ENCODE assay signal across 35 mouse cellular contexts in genomic region chr13:8972369-8972768, GRCm38 (mm10). TPM values are rescaled to one million over a fixed set of nuclear protein-coding genes. Genes with fewer than 3 reads are reported as not detected.
DNase-seq lines count a peak whose midpoint lies in the region; ATAC-seq and TF ChIP-seq lines count a peak whose summit lies in the region.
"Had no signal": no experiment of that assay in that cellular context is flagged by ENCODE, and none has a peak within 500 bp of the region (broad histone marks: within the 10 kb centered on the region; RNA-seq: fewer than 3 reads in every experiment).

No protein-coding gene starts in this region.

- peaks cover 65% of the 10 kb centered on the region for H3K36me3 ChIP-seq in intestine, postnatal 0 days (ENCODE audit: control insufficient read depth, insufficient read depth)
- peaks cover 33% of the 10 kb centered on the region for H3K36me3 ChIP-seq in intestine, embryonic 16.5 days (ENCODE audit: control insufficient read depth, insufficient read depth, low read length)
- peaks cover 57% of the 10 kb centered on the region for H3K36me3 ChIP-seq in liver, embryonic 14.5 days (replicated peaks; ENCODE audit: control insufficient read depth, insufficient read depth, low read depth)
- peaks cover 99% of the 10 kb centered on the region for H3K36me3 ChIP-seq in E14TG2a.4 (ENCODE audit: insufficient read depth, low read length)

- H3K4me1 ChIP-seq in intestine, postnatal 0 days (replicated peaks; ENCODE audit: control insufficient read depth, insufficient read depth, low read length): no peaks in the 10 kb centered on the region
- H3K4me1 ChIP-seq in intestine, embryonic 16.5 days (ENCODE audit: control insufficient read depth, insufficient read depth, low read length): no peaks in the 10 kb centered on the region
- no peaks in the 10 kb centered on the region for H3K4me1 ChIP-seq in liver, embryonic 14.5 days (replicated peaks; ENCODE audit: control insufficient read depth in 2 of 2, insufficient read depth in 2 of 2, low read length in 1 of 2)
- peaks cover 6% of the 10 kb centered on the region; the same call in 1 of the 2 replicates for H3K4me1 ChIP-seq in E14TG2a.4 (replicated peaks; ENCODE audit: low read depth, low read length)
- H3K4me1 ChIP-seq: embryonic facial prominence, embryonic 13.5 days; forebrain, embryonic 10.5 days; kidney, embryonic 15.5 days; limb, embryonic 12.5 days; liver, embryonic 13.5 days; midbrain, embryonic 13.5 days had no signal

- H3K9me3 ChIP-seq in intestine, postnatal 0 days (ENCODE audit: control insufficient read depth): no peaks in the 10 kb centered on the region
- H3K9me3 ChIP-seq in intestine, embryonic 16.5 days (ENCODE audit: control insufficient read depth, low read length): no peaks in the 10 kb centered on the region
- no peaks in the 10 kb centered on the region for H3K9me3 ChIP-seq in liver, embryonic 14.5 days (ENCODE audit: control insufficient read depth, low read length)
- peaks cover 7% of the 10 kb centered on the region for H3K9me3 ChIP-seq in E14TG2a.4 (ENCODE audit: low read length)
- H3K9me3 ChIP-seq: embryonic facial prominence, embryonic 13.5 days; forebrain, embryonic 10.5 days; kidney, embryonic 15.5 days; limb, embryonic 12.5 days; liver, embryonic 13.5 days; midbrain, embryonic 13.5 days had no signal

- no peak for TF ChIP-seq EP300 in liver, embryonic 14.5 days (IDR thresholded peaks at IDR 0.05; ENCODE audit: low read depth)

- H3K27me3 ChIP-seq in intestine, postnatal 0 days (replicated peaks; ENCODE audit: control insufficient read depth, insufficient read depth, low read length): no peaks in the 10 kb centered on the region
- H3K27me3 ChIP-seq in intestine, embryonic 16.5 days (replicated peaks; ENCODE audit: control insufficient read depth, insufficient read depth, low read length): no peaks in the 10 kb centered on the region
- H3K27me3 ChIP-seq in liver, embryonic 14.5 days (ENCODE audit: control insufficient read depth, insufficient read depth, low read length): no peaks in the 10 kb centered on the region
- no peaks in the 10 kb centered on the region for H3K27me3 ChIP-seq in E14TG2a.4 (ENCODE audit: insufficient read depth, low read length)
- H3K27me3 ChIP-seq: embryonic facial prominence, embryonic 13.5 days; kidney, embryonic 15.5 days; limb, embryonic 12.5 days; liver, embryonic 13.5 days; midbrain, embryonic 13.5 days had no signal

- no peak overlapping the region for H3K4me3 ChIP-seq in gastrocnemius, adult 2 months
- no peak overlapping the region for H3K4me3 ChIP-seq in intestine, postnatal 0 days (ENCODE audit: low read depth, low read length)
- H3K4me3 ChIP-seq in intestine, embryonic 16.5 days (ENCODE audit: low read length): no peak overlapping the region
- H3K4me3 ChIP-seq in liver, embryonic 14.5 days (ENCODE audit: insufficient read depth in 1 of 2, low read depth in 2 of 2, low read length in 2 of 2): no peak overlapping the region
- no peak overlapping the region for H3K4me3 ChIP-seq in E14TG2a.4 (replicated peaks; ENCODE audit: low read length)
- H3K4me3 ChIP-seq: embryonic facial prominence, embryonic 13.5 days; forebrain, embryonic 10.5 days; kidney, embryonic 15.5 days; limb, embryonic 12.5 days; liver, embryonic 13.5 days; midbrain, embryonic 13.5 days had no signal

- TF ChIP-seq CTCF in gastrocnemius, adult 2 months (IDR thresholded peaks at IDR 0.05): peak; percentile 9; the same call in 1 of the 2 replicates
- TF ChIP-seq CTCF in intestine, postnatal 0 days (IDR thresholded peaks at IDR 0.05; ENCODE audit: low read depth): peak; percentile 37
- 0 out of 2 replicates have a peak, but pooled peaks have one; percentile 6 for TF ChIP-seq CTCF in liver, embryonic 14.5 days (IDR thresholded peaks at IDR 0.05; ENCODE audit: low read depth)
- peak; percentile 20; the same call in 1 of the 2 replicates for TF ChIP-seq CTCF in E14TG2a.4 (conservative IDR thresholded peaks at IDR 0.05; ENCODE audit: low read length)

- ATAC-seq in intestine, postnatal 0 days: no peak
- no peak for ATAC-seq in intestine, embryonic 16.5 days
- no peak for ATAC-seq in liver, embryonic 14.5 days (ENCODE audit: insufficient read depth)
- ATAC-seq: forebrain, embryonic 16.5 days; midbrain, embryonic 13.5 days had no signal

- no peak overlapping the region for H3K27ac ChIP-seq in gastrocnemius, adult 2 months
- H3K27ac ChIP-seq in intestine, postnatal 0 days (ENCODE audit: low read depth, low read length): no peak overlapping the region
- H3K27ac ChIP-seq in intestine, embryonic 16.5 days (ENCODE audit: low read length): no peak overlapping the region
- no peak overlapping the region for H3K27ac ChIP-seq in liver, embryonic 14.5 days
- H3K27ac ChIP-seq: embryonic facial prominence, embryonic 13.5 days; forebrain, embryonic 10.5 days; kidney, embryonic 15.5 days; limb, embryonic 12.5 days; liver, embryonic 13.5 days; midbrain, embryonic 13.5 days had no signal

- no peak for DNase-seq in gastrocnemius, adult 2 months
- no peak for DNase-seq in gastrocnemius, postnatal 36 days
- DNase-seq in liver, embryonic 14.5 days (ENCODE audit: low read depth in 3 of 3, low spot score in 3 of 3): no peak
- DNase-seq in liver: no peak
- DNase-seq in cerebellum, adult 9-11 months: no peak
- DNase-seq: adrenal gland, postnatal 14 days; cerebellum, adult 11 months; cerebellum, adult 9-10 months; gastrocnemius, postnatal 10 days; kidney, adult 11 months; kidney, postnatal 36 days; layer of hippocampus, postnatal 36 days; liver, embryonic 13.5 days; lung, embryonic 14.5 days; right cerebral cortex, adult 18-20 months; right cerebral cortex, postnatal 4 days; thymus, adult 2 months; thymus, postnatal 36 days had no signal

- H3K4me2 ChIP-seq in intestine, postnatal 0 days (replicated peaks; ENCODE audit: low read depth): no peak overlapping the region
- no peak overlapping the region for H3K4me2 ChIP-seq in intestine, embryonic 16.5 days (ENCODE audit: low read depth, low read length)
- H3K4me2 ChIP-seq in liver, embryonic 14.5 days (ENCODE audit: low read depth): no peak overlapping the region
- H3K4me2 ChIP-seq: embryonic facial prominence, embryonic 13.5 days; heart, embryonic 11.5 days; kidney, embryonic 15.5 days; limb, embryonic 12.5 days; liver, embryonic 13.5 days; lung, embryonic 14.5 days; midbrain, embryonic 13.5 days had no signal

- intact Hi-C loops in gastrocnemius, adult 2 months (cut with DNase I): no loop called here
- intact Hi-C loops in gastrocnemius, postnatal 36 days (cut with DNase I): no loop called here

- H3K9ac ChIP-seq in intestine, postnatal 0 days (ENCODE audit: low read depth, low read length): no peak overlapping the region
- H3K9ac ChIP-seq in intestine, embryonic 16.5 days (ENCODE audit: low read depth, low read length): no peak overlapping the region
- H3K9ac ChIP-seq in liver, embryonic 14.5 days (replicated peaks): no peak overlapping the region
- H3K9ac ChIP-seq: embryonic facial prominence, embryonic 13.5 days; kidney, embryonic 15.5 days; limb, embryonic 12.5 days; liver, embryonic 13.5 days; lung, embryonic 14.5 days; midbrain, embryonic 13.5 days had no signal

RNA-seq across cellular contexts. Expression of gene Idi2, which starts 19.7 kb away (rescaled TPM):
- total RNA-seq in gastrocnemius, adult 2 months (2021): not detected
- not detected for total RNA-seq in gastrocnemius, postnatal 36 days (2021)
- not detected in 2 replicates for polyA plus RNA-seq in intestine, postnatal 0 days (2015; fragmentation: Nextera tagmentation; extraction: Ambion mirVana)
- polyA plus RNA-seq in intestine, embryonic 16.5 days (2015; fragmentation: Nextera tagmentation; extraction: Ambion mirVana): not detected in 2 replicates
- not detected in 2 replicates for polyA plus RNA-seq in liver, embryonic 14.5 days (2012; rRNA removed)
- not detected in 2 replicates for polyA plus RNA-seq in liver, embryonic 14.5 days (2014; fragmentation: Nextera tagmentation; extraction: Ambion mirVana)
- total RNA-seq: adrenal gland, postnatal 14 days; gastrocnemius, postnatal 10 days; granulocyte monocyte progenitor cell, adult 5-6 weeks; hematopoietic stem cell, adult 5-6 weeks; layer of hippocampus, postnatal 36 days; megakaryocyte, adult 5-6 weeks; neutrophil, adult 5-6 weeks had no signal
- polyA plus RNA-seq: forebrain, embryonic 16.5 days; kidney, embryonic 15.5 days; limb, embryonic 12.5 days; liver, embryonic 13.5 days; lung, embryonic 14.5 days; midbrain, embryonic 13.5 days; spleen, adult 2 months had no signal

RNA-seq across cellular contexts. Expression of gene Gtpbp4, which starts 23.5 kb away (rescaled TPM):
- 10 to 100 TPM; 39.4 to 43.7 TPM for total RNA-seq in gastrocnemius, adult 2 months (2021)
- total RNA-seq in gastrocnemius, postnatal 36 days (2021): 10 to 100 TPM; 35.0 to 42.0 TPM
- polyA plus RNA-seq in intestine, postnatal 0 days (2015; fragmentation: Nextera tagmentation; extraction: Ambion mirVana): 28.8 and 30.3 TPM in 2 replicates
- 59.2 and 72.4 TPM in 2 replicates for polyA plus RNA-seq in intestine, embryonic 16.5 days (2015; fragmentation: Nextera tagmentation; extraction: Ambion mirVana)
- 7.2 and 14.8 TPM in 2 replicates for polyA plus RNA-seq in liver, embryonic 14.5 days (2012; rRNA removed)
- polyA plus RNA-seq in liver, embryonic 14.5 days (2014; fragmentation: Nextera tagmentation; extraction: Ambion mirVana): 37.1 and 41.9 TPM in 2 replicates

RNA-seq across cellular contexts. Expression of gene Gm9745, which starts 24.3 kb away (rescaled TPM):
- total RNA-seq in gastrocnemius, adult 2 months (2021): not detected
- not detected for total RNA-seq in gastrocnemius, postnatal 36 days (2021)
- polyA plus RNA-seq in intestine, postnatal 0 days (2015; fragmentation: Nextera tagmentation; extraction: Ambion mirVana): not detected in 2 replicates
- polyA plus RNA-seq in intestine, embryonic 16.5 days (2015; fragmentation: Nextera tagmentation; extraction: Ambion mirVana): not detected in 2 replicates
- not detected in 2 replicates for polyA plus RNA-seq in liver, embryonic 14.5 days (2012; rRNA removed)
- not detected in 2 replicates for polyA plus RNA-seq in liver, embryonic 14.5 days (2014; fragmentation: Nextera tagmentation; extraction: Ambion mirVana)
- total RNA-seq: adrenal gland, postnatal 14 days; gastrocnemius, postnatal 10 days; granulocyte monocyte progenitor cell, adult 5-6 weeks; hematopoietic stem cell, adult 5-6 weeks; layer of hippocampus, postnatal 36 days; left cerebral cortex, postnatal 10 days; megakaryocyte, adult 5-6 weeks; neutrophil, adult 5-6 weeks had no signal
- polyA plus RNA-seq: embryonic facial prominence, embryonic 13.5 days; forebrain, embryonic 10.5 days; forebrain, embryonic 16.5 days; heart, embryonic 11.5 days; heart, embryonic 16.5 days; kidney, embryonic 15.5 days; limb, embryonic 12.5 days; liver, embryonic 13.5 days; lung, embryonic 14.5 days; midbrain, embryonic 13.5 days; spleen, adult 2 months; thymus, adult 2 months had no signal
